Mouse (Mus musculus): ENCODE results near the gene Gm11985. TPM values are rescaled to one million over a fixed set of nuclear protein-coding genes. Genes with fewer than 3 reads are reported as not detected.

The Gm11985 gene
- total and polyA plus RNA-seq, 2 experiments = not detected

DNA sequence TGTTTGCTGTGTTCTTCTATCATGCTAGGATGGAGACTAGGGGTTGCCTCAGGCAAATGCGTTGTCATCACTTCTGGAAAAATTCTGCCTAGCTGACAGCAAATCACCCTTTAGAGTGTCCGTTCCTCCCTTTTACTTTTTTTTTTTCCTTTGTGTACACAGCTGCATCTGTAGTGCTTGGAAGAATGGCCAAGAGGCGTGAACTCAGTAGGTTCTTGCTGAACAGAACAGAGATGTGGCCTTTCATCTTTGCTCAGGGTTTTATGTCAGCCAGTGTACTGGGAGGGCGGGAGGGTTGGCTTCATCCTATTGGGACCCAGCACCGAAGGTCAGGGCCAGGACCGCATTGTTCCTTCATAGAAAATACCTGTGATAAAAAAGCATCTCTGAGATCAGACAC, 53.1 kb downstream of the Gm11985 start:
- Histone ChIP-seq H3K4me3 (ENCODE audit: insufficient read depth, low read depth, low read length) (no peak overlapping the region), H3K79me2 (ENCODE audit: control insufficient read depth, insufficient read depth, low read length) (no peaks in the 10 kb centered on the region), H3K27me3 (ENCODE audit: control insufficient read depth, insufficient read depth, low read length) (no peaks in the 10 kb centered on the region), H3K36me3 (ENCODE audit: control insufficient read depth, insufficient read depth, low read length) (no peaks in the 10 kb centered on the region), H3K4me1 (ENCODE audit: control insufficient read depth, insufficient read depth, low read length) (peaks cover 25% of the 10 kb centered on the region), H3K27ac (replicated peaks; ENCODE audit: insufficient read depth, low read depth, low read length) (peak overlapping the region; percentile 81), H3K9ac (ENCODE audit: low read depth, low read length) (no peak overlapping the region)
- TF ChIP-seq CTCF (IDR thresholded peaks at IDR 0.05; ENCODE audit: low read depth, low read length) = no peak
- no peak for TF ChIP-seq POLR2A (IDR thresholded peaks at IDR 0.05; ENCODE audit: extremely low read depth, insufficient read depth, low read length)
- DNase-seq (ENCODE audit: extremely low read depth, low read depth, low spot score) = peak; percentile 93
- 21% methylated on average over 6 of the region's 6 CpGs for WGBS

DNA sequence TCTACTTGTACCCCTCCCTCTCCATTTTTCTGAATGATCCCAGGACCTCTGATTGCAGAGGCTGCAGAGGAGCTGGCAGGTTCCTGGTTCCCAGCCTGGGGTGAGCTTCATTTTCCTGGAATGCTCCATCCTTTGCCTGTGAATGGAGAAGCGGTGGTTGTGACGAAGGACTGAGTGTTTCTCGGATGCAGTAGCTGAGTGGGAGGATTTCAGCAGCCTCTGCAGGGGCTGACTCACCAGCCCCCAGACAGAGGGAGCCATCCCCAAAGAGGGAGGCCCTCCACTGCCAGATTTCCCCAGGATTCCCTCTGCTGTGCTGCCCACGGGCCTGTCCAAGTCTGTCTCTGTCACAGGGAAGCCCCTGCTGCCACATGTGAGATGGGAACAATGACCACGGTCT, 54.0 kb downstream of the Gm11985 start:
- no peak for TF ChIP-seq POLR2A (IDR thresholded peaks at IDR 0.05; ENCODE audit: extremely low read depth, insufficient read depth, low read length)
- TF ChIP-seq CTCF (IDR thresholded peaks at IDR 0.05; ENCODE audit: low read depth, low read length) = no peak
- no peak overlapping the region for H3K9ac ChIP-seq (ENCODE audit: low read depth, low read length)
- H3K4me1 ChIP-seq (ENCODE audit: control insufficient read depth, insufficient read depth, low read length) = peaks cover 25% of the 10 kb centered on the region
- H3K79me2 ChIP-seq (ENCODE audit: control insufficient read depth, insufficient read depth, low read length) = no peaks in the 10 kb centered on the region
- DNase-seq (ENCODE audit: extremely low read depth, low read depth, low spot score) = no peak
- 82% methylated on average over 5 of the region's 5 CpGs for WGBS
- H3K36me3 ChIP-seq (ENCODE audit: control insufficient read depth, insufficient read depth, low read length) = no peaks in the 10 kb centered on the region
- peak overlapping the region; percentile 81 for H3K27ac ChIP-seq (replicated peaks; ENCODE audit: insufficient read depth, low read depth, low read length)
- no peak overlapping the region for H3K4me3 ChIP-seq (ENCODE audit: insufficient read depth, low read depth, low read length)
- no peaks in the 10 kb centered on the region for H3K27me3 ChIP-seq (ENCODE audit: control insufficient read depth, insufficient read depth, low read length)

- Histone ChIP-seq H3K79me2 (ENCODE audit: control insufficient read depth, insufficient read depth, low read length) (no peaks in the 10 kb centered on the region), H3K36me3 (ENCODE audit: control insufficient read depth, insufficient read depth, low read length) (no peaks in the 10 kb centered on the region), H3K4me1 (ENCODE audit: control insufficient read depth, insufficient read depth, low read length) (peaks cover 25% of the 10 kb centered on the region), H3K27me3 (ENCODE audit: control insufficient read depth, insufficient read depth, low read length) (no peaks in the 10 kb centered on the region), H3K4me3 (ENCODE audit: insufficient read depth, low read depth, low read length) (no peak overlapping the region), H3K9ac (ENCODE audit: low read depth, low read length) (no peak overlapping the region), H3K27ac (replicated peaks; ENCODE audit: insufficient read depth, low read depth, low read length) (peak overlapping the region; percentile 81)
- TF ChIP-seq POLR2A (IDR thresholded peaks at IDR 0.05; ENCODE audit: extremely low read depth, insufficient read depth, low read length) (no peak), CTCF (IDR thresholded peaks at IDR 0.05; ENCODE audit: low read depth, low read length) (no peak)
- 40% methylated on average over 5 of the region's 5 CpGs for WGBS
- peak; percentile 84 for DNase-seq (ENCODE audit: extremely low read depth, low read depth, low spot score)
Measured at GRCm38 (mm10) chr11:7133736-7134135, 54.6 kb downstream of the Gm11985 start.

Other genes starting within 250 kb of the Gm11985 start
- under 0.01 and 0.27 TPM in 2 replicates for gene Adcy1, start 125.1 kb downstream of the Gm11985 start, total RNA-seq (2014; rRNA removed)
- gene Adcy1, start 125.1 kb downstream of the Gm11985 start, polyA plus RNA-seq (2012; rRNA removed) = 0.16 and 0.27 TPM in 2 replicates
- 89.1 and 176 TPM in 2 replicates for gene Igfbp1, start 9.2 kb upstream of the Gm11985 start, total RNA-seq (2014; rRNA removed)
- gene Igfbp1, start 9.2 kb upstream of the Gm11985 start, polyA plus RNA-seq (2012; rRNA removed) = 17.1 and 50.9 TPM in 2 replicates
- gene Igfbp3, start 25.4 kb upstream of the Gm11985 start, total RNA-seq (2014; rRNA removed) = 17.7 and 34.6 TPM in 2 replicates
- gene Igfbp3, start 25.4 kb upstream of the Gm11985 start, polyA plus RNA-seq (2012; rRNA removed) = 23.5 and 31.2 TPM in 2 replicates